Mouse (Mus musculus): ENCODE results near the gene Cldn5. TPM values are rescaled to one million over a fixed set of nuclear protein-coding genes. Genes with fewer than 3 reads are reported as not detected.

Cldn5 gene
- polyA plus RNA-seq, 1 experiment = not detected

DNA sequence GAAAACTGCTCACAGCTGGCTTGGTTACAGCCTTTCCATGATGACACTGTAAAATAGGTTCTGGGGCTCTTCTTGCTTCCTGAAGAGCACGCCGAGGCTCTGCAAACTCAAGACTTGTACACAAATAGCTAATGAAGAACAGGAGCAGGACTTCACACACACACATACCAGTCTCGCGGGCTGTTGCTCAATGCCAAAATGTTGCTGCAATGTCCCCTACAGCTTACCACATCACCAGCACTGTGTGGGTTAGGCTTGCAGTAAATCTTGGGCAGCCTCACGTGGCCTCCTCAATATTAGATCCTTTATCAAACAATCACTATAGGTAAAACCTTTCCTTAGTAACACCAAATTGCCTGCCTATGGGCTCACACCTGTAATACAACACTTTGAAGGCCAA lies 32.4 kb downstream of the Cldn5 start:
- Histone ChIP-seq H3K4me1 (peaks cover 35% of the 10 kb centered on the region), H3K27me3 (replicated peaks) (no peaks in the 10 kb centered on the region), H3K36me3 (replicated peaks; ENCODE audit: low read length) (peaks cover 63% of the 10 kb centered on the region), H3K9me3 (peaks cover 9% of the 10 kb centered on the region), H3K4me3 (replicated peaks) (peak overlapping the region; percentile 48)
- TF ChIP-seq GATA1 (IDR thresholded peaks at IDR 0.05; ENCODE audit: borderline replicate concordance, low read length) (no peak), FLI1 (IDR thresholded peaks at IDR 0.05; ENCODE audit: low read length) (no peak)

DNA sequence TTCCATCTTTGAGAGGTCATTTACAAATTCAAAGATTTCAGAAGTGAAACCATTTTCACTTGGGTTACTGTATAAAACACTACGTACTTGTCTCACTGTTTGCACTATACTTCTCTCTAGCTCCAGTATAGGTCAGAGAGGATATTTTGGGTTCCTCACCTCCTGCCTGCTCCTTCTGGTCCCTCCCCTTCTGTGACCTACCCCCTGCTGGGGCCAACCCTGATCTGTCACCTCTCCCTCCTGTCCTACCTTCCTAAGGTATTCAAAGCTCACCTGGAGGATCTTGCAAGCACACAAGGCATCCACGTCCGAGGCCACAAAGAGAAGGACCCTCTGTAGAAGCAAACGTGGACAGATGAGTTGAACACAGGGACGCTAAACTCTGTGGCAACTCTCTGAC lies 34.4 kb downstream of the Cldn5 start:
- H3K9me3 ChIP-seq = no peaks in the 10 kb centered on the region
- no peaks in the 10 kb centered on the region for H3K27me3 ChIP-seq (replicated peaks)
- peak overlapping the region; percentile 98 for H3K4me3 ChIP-seq (replicated peaks)
- H3K36me3 ChIP-seq (replicated peaks; ENCODE audit: low read length) = peaks cover 65% of the 10 kb centered on the region
- H3K4me1 ChIP-seq = peaks cover 44% of the 10 kb centered on the region
- TF ChIP-seq GATA1 (IDR thresholded peaks at IDR 0.05; ENCODE audit: borderline replicate concordance, low read length) (no peak), FLI1 (IDR thresholded peaks at IDR 0.05; ENCODE audit: low read length) (no peak)

DNA sequence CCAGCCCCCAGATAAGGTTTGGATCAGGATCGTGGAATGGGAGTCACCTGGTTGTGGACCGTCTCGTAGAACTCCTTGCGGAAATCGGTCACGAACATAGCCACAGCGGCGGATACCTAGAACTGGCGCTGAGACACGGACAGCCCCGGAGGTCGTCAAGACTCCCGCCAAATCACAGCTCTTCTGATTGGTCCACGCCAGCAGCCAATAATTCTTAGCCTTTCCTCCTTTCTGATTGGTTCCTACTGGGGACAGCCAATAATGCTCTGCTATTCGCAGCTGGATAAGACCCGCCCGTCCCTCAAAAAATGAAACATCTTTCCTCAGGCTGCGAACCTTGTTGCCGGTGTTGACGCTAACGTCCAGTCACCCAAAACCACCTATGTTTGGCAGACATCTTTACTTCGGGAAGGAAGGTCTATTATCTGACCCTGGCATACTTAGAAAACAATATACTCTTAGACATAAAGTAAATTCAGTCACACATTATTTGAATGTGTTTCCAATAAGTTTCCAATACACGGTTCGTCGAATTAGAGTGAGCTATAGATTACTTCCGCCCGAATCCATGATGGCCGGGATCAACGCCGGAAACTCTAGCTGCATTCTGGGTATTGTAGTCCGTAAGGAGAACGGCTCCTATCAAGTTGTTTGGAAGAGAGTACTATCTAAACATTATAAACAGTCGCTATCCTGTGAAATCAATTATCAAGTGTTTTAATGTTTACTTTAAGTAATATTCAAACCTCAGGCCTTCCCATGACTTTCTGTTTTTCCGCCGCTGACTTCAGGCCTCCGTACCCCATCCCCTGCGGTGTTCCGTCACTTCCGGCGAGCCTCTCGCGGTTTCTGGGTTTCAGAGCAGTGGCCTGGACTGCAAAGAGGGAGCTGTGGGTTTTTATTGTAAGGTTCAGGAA lies 35.1 kb downstream of the Cldn5 start, which contains the start of the genes Ufd1 and Cdc45:
Ufd1 (plus strand) TSS at position 312 of the 917 bp plus-strand sequence.
Cdc45 (minus strand) TSS at position 520 of the 917 bp plus-strand sequence.
- Histone ChIP-seq H3K9me3 (no peaks in the 10 kb centered on the region), H3K36me3 (replicated peaks; ENCODE audit: low read length) (peaks cover 65% of the 10 kb centered on the region), H3K4me3 (replicated peaks) (peak within 1 kb of the TSS; percentile 98)

GRCm38 (mm10) chr16:18812385-18812910 lies 35.8 kb downstream of the Cldn5 start:
- TF ChIP-seq GATA1 (IDR thresholded peaks at IDR 0.05; ENCODE audit: borderline replicate concordance, low read length) = no peak
- no peak for TF ChIP-seq FLI1 (IDR thresholded peaks at IDR 0.05; ENCODE audit: low read length)
- Histone ChIP-seq H3K4me1 (peaks cover 44% of the 10 kb centered on the region), H3K9me3 (no peaks in the 10 kb centered on the region), H3K4me3 (replicated peaks) (peak overlapping the region; percentile 98), H3K27me3 (replicated peaks) (no peaks in the 10 kb centered on the region), H3K36me3 (replicated peaks; ENCODE audit: low read length) (peaks cover 65% of the 10 kb centered on the region)

More for the DNA sequence above, 35.1 kb downstream of the Cldn5 start, which contains the start of the genes Ufd1 and Cdc45:
- Histone ChIP-seq H3K27me3 (replicated peaks) (no peaks in the 10 kb centered on the region), H3K4me1 (peaks cover 44% of the 10 kb centered on the region)
- TF ChIP-seq GATA1 (IDR thresholded peaks at IDR 0.05; ENCODE audit: borderline replicate concordance, low read length) = no peak
- peak; percentile 35; the same call in 1 of the 2 replicates for TF ChIP-seq FLI1 (IDR thresholded peaks at IDR 0.05; ENCODE audit: low read length)

DNA sequence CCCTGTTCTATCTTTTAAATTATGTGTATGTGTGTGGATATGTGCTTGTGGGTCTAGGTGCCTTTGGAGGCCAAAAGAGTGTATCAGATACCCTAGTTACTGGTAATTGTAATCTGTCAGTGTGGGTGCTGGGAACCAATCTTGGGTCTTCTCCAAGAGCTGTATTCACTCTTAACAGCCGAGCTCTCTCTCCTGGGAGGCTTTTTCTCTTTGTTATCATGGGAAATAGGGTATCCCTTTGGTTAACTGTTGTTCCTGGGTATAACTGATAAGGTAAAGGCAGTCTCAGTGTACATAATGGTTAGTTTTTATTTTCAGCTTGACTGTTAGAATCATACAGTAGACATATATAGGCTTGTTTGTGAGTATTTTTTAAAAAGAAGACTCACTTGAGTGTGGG lies 45.7 kb downstream of the Cldn5 start:
- peaks cover 100% of the 10 kb centered on the region for H3K36me3 ChIP-seq (replicated peaks; ENCODE audit: low read length)
- TF ChIP-seq GATA1 (IDR thresholded peaks at IDR 0.05; ENCODE audit: borderline replicate concordance, low read length) (no peak), FLI1 (IDR thresholded peaks at IDR 0.05; ENCODE audit: low read length) (no peak)
- H3K4me3 ChIP-seq (replicated peaks) = no peak overlapping the region
- no peaks in the 10 kb centered on the region for H3K9me3 ChIP-seq
- peaks cover 42% of the 10 kb centered on the region for H3K4me1 ChIP-seq
- H3K27me3 ChIP-seq (replicated peaks) = no peaks in the 10 kb centered on the region

DNA sequence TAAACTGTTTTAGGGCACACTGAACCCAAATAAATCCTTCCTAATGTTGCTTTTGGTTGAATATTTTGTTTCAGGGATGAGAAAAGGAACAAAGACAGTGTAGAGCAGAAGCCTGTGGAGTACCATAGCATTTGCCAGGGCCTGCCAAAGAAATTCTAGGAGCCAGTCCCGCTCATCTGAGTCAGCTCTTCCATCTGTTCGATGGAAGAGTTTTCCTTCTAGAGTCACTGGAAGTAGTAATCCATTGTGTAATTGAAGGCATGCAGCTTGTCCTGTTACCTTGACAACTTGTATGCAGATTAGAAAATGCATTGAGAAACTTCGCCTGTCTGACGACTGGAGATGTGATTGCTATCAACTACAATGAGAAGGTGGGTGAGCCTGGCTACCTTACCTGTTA lies 46.3 kb downstream of the Cldn5 start:
- Histone ChIP-seq H3K9me3 (no peaks in the 10 kb centered on the region), H3K4me3 (replicated peaks) (no peak overlapping the region), H3K36me3 (replicated peaks; ENCODE audit: low read length) (peaks cover 100% of the 10 kb centered on the region), H3K27me3 (replicated peaks) (no peaks in the 10 kb centered on the region), H3K4me1 (peaks cover 38% of the 10 kb centered on the region)
- TF ChIP-seq FLI1 (IDR thresholded peaks at IDR 0.05; ENCODE audit: low read length) (no peak), GATA1 (IDR thresholded peaks at IDR 0.05; ENCODE audit: borderline replicate concordance, low read length) (no peak)

Other genes starting within 250 kb of the Cldn5 start
- not detected in 2 replicates for gene Tbx1, start 186.2 kb upstream of the Cldn5 start, polyA plus RNA-seq (2012; ENCODE audit: insufficient read depth, low replicate concordance)
- gene Gp1bb, start 154.4 kb upstream of the Cldn5 start, polyA plus RNA-seq (2012; ENCODE audit: insufficient read depth, low replicate concordance) = 3,910 and 6,936 TPM in 2 replicates
- 1.0 TPM in 1 of 2 replicates, not detected in the other for gene Gm49601, start 150.4 kb upstream of the Cldn5 start, polyA plus RNA-seq (2012; ENCODE audit: insufficient read depth, low replicate concordance)
- 8.0 and 10.3 TPM in 2 replicates for gene Sept5, start 146.9 kb upstream of the Cldn5 start, polyA plus RNA-seq (2012; ENCODE audit: insufficient read depth, low replicate concordance)
- 11.3 and 18.9 TPM in 2 replicates for gene Ufd1, start 34.9 kb downstream of the Cldn5 start, polyA plus RNA-seq (2012; ENCODE audit: insufficient read depth, low replicate concordance)
- gene Cdc45, start 35.1 kb downstream of the Cldn5 start, polyA plus RNA-seq (2012; ENCODE audit: insufficient read depth, low replicate concordance) = 10.1 and 13.9 TPM in 2 replicates
- gene 2510002D24Rik, start 59.7 kb downstream of the Cldn5 start, polyA plus RNA-seq (2012; ENCODE audit: insufficient read depth, low replicate concordance) = 26.8 and 66.9 TPM in 2 replicates
- gene Gm28539, start 59.7 kb downstream of the Cldn5 start, polyA plus RNA-seq (2012; ENCODE audit: insufficient read depth, low replicate concordance) = not detected in 2 replicates
- gene Mrpl40, start 100.0 kb downstream of the Cldn5 start, polyA plus RNA-seq (2012; ENCODE audit: insufficient read depth, low replicate concordance) = 8.4 and 19.5 TPM in 2 replicates
- gene Hira, start 100.2 kb downstream of the Cldn5 start, polyA plus RNA-seq (2012; ENCODE audit: insufficient read depth, low replicate concordance) = 6.4 and 6.6 TPM in 2 replicates